Mouse (Mus musculus) embryonic facial prominence, embryonic 14.5 days (tissue): ENCODE results near the gene Gm20388. TPM values are rescaled to one million over a fixed set of nuclear protein-coding genes. Genes with fewer than 3 reads are reported as not detected.

Experiments
- ATAC-seq: fragments of 200-750 bp; cut with Nextera tagmentation; 2 replicates; pipeline ENCODE4 v1.8.0; 2017; ENCODE audit warnings: low read depth, moderate number of reproducible peaks, moderate TSS enrichment
- DNase-seq: peaks from one replicate; pipeline ENCODE4 v3.0.0-alpha.2; 2015; ENCODE audit warnings: low spot score
- H3K27ac ChIP-seq: fragments of 300-500 bp; sonication (generic); replicated peaks from 2 replicates; pipeline ENCODE4 v1.5.1; 2014; ENCODE audit warnings: low read depth, mild to moderate bottlenecking, low read length, moderate library complexity
- H3K27me3 ChIP-seq: fragments of 300-500 bp; sonication (generic); replicated peaks from 2 replicates; pipeline ENCODE4 v1.6.1; 2014; ENCODE audit warnings: low read length; ENCODE audit not compliant: control insufficient read depth, insufficient read depth
- H3K36me3 ChIP-seq: fragments of 300-500 bp; sonication (generic); 2 replicates; pipeline ENCODE4 v1.6.1; 2014; ENCODE audit warnings: low read length, mixed read lengths; ENCODE audit not compliant: control insufficient read depth, insufficient read depth
- H3K4me1 ChIP-seq: fragments of 300-500 bp; sonication (generic); 2 replicates; pipeline ENCODE4 v1.6.1; 2014; ENCODE audit warnings: antibody characterized with exemption, low read length; ENCODE audit not compliant: control insufficient read depth, insufficient read depth
- H3K4me2 ChIP-seq: fragments of 300-500 bp; sonication (generic); 2 replicates; pipeline ENCODE4 v1.6.1; 2014; ENCODE audit warnings: low read depth, mild to moderate bottlenecking, low read length, moderate library complexity, mixed read lengths
- H3K4me3 ChIP-seq: fragments of 300-500 bp; sonication (generic); 2 replicates; pipeline ENCODE4 v1.5.1; 2014; ENCODE audit warnings: low read depth, mild to moderate bottlenecking, low read length
- H3K9ac ChIP-seq: fragments of 300-500 bp; sonication (generic); 2 replicates; pipeline ENCODE4 v1.6.1; 2014; ENCODE audit warnings: low read depth, mild to moderate bottlenecking, low read length, moderate library complexity, mixed read lengths
- H3K9me3 ChIP-seq: fragments of 300-500 bp; sonication (generic); 2 replicates; pipeline ENCODE4 v1.6.1; 2016; ENCODE audit warnings: low read length; ENCODE audit not compliant: control insufficient read depth
- WGBS: fragments of 180-500 bp; shearing (Covaris S2); extraction: QIAGEN DNeasy Blood & Tissue Kit; methylation state at CpG from one replicate; pipeline ENCODE4 v1.1.7; 2014; 5-methylcytosine and 5-hydroxymethylcytosine counted together
- polyA plus RNA-seq: library from polyadenylated mRNA; unstranded; fragments of >200 nt; fragmentation: Nextera tagmentation; extraction: Ambion mirVana; gene quantifications from 2 replicates; pipeline ENCODE4 v1.2.1, GENCODE M21; 2014

Gene Gm20388
- polyA plus RNA-seq, 1 experiment from 2014 or later, result not detected

GRCm38 (mm10) chr8:121992911-121993310, 2082.3 kb downstream of the Gm20388 start:
- DNase-seq (no peak), ATAC-seq (no peak)
- Histone ChIP-seq H3K4me1 (no peaks in the 10 kb centered on the region), H3K9ac (no peak overlapping the region), H3K27me3 (no peaks in the 10 kb centered on the region), H3K4me3 (no peak overlapping the region), H3K27ac (no peak overlapping the region), H3K36me3 (peaks cover 82% of the 10 kb centered on the region), H3K4me2 (no peak overlapping the region), H3K9me3 (no peaks in the 10 kb centered on the region)
- 82% methylated on average over 4 of the region's 4 CpGs for WGBS

- DNase-seq (no peak), ATAC-seq (no peak)
- Histone ChIP-seq H3K4me2 (no peak overlapping the region), H3K27ac (no peak overlapping the region), H3K36me3 (peaks cover 83% of the 10 kb centered on the region), H3K4me3 (no peak overlapping the region), H3K9me3 (no peaks in the 10 kb centered on the region), H3K4me1 (no peaks in the 10 kb centered on the region), H3K27me3 (no peaks in the 10 kb centered on the region), H3K9ac (no peak overlapping the region)
- WGBS, result 65% methylated on average over 4 of the region's 4 CpGs
Measured at GRCm38 (mm10) chr8:121995112-121995511, 2084.5 kb downstream of the Gm20388 start.

GRCm38 (mm10) chr8:121995895-121996294, 2085.3 kb downstream of the Gm20388 start:
- Histone ChIP-seq H3K4me3 (no peak overlapping the region), H3K4me2 (no peak overlapping the region), H3K4me1 (no peaks in the 10 kb centered on the region), H3K27me3 (no peaks in the 10 kb centered on the region), H3K9ac (no peak overlapping the region), H3K36me3 (peaks cover 85% of the 10 kb centered on the region), H3K9me3 (no peaks in the 10 kb centered on the region), H3K27ac (no peak overlapping the region)
- WGBS, result 82% methylated on average over 3 of the region's 3 CpGs
- ATAC-seq (no peak), DNase-seq (no peak)

- 96% methylated on average over 4 of the region's 4 CpGs for WGBS
- Histone ChIP-seq H3K27me3 (no peaks in the 10 kb centered on the region), H3K36me3 (peaks cover 86% of the 10 kb centered on the region), H3K4me2 (no peak overlapping the region), H3K9me3 (no peaks in the 10 kb centered on the region), H3K9ac (no peak overlapping the region), H3K27ac (no peak overlapping the region), H3K4me3 (no peak overlapping the region), H3K4me1 (no peaks in the 10 kb centered on the region)
- DNase-seq, result no peak
- no peak for ATAC-seq
Measured at GRCm38 (mm10) chr8:121998631-121999030, 2088.0 kb downstream of the Gm20388 start.

- 90% methylated on average over 5 of the region's 5 CpGs for WGBS
- H3K27me3 ChIP-seq, result no peaks in the 10 kb centered on the region
- no peaks in the 10 kb centered on the region for H3K9me3 ChIP-seq
- H3K4me3 ChIP-seq, result no peak overlapping the region
- no peak for DNase-seq
- ATAC-seq, result no peak
- no peaks in the 10 kb centered on the region for H3K4me1 ChIP-seq
- peaks cover 87% of the 10 kb centered on the region for H3K36me3 ChIP-seq
- H3K9ac ChIP-seq, result no peak overlapping the region
- H3K27ac ChIP-seq, result no peak overlapping the region
- no peak overlapping the region for H3K4me2 ChIP-seq
Measured at GRCm38 (mm10) chr8:121999211-121999610, 2088.6 kb downstream of the Gm20388 start.

- no peak overlapping the region for H3K4me2 ChIP-seq
- no peak overlapping the region for H3K9ac ChIP-seq
- no peak overlapping the region for H3K4me3 ChIP-seq
- H3K4me1 ChIP-seq, result no peaks in the 10 kb centered on the region
- no peaks in the 10 kb centered on the region for H3K9me3 ChIP-seq
- DNase-seq, result no peak
- no peak overlapping the region for H3K27ac ChIP-seq
- no peaks in the 10 kb centered on the region for H3K27me3 ChIP-seq
- ATAC-seq, result no peak
- peaks cover 87% of the 10 kb centered on the region for H3K36me3 ChIP-seq
- 82% methylated on average over 15 of the region's 15 CpGs for WGBS
Measured at GRCm38 (mm10) chr8:122001339-122002115, 2090.9 kb downstream of the Gm20388 start.

- no peaks in the 10 kb centered on the region for H3K4me1 ChIP-seq
- no peaks in the 10 kb centered on the region for H3K27me3 ChIP-seq
- H3K9me3 ChIP-seq, result no peaks in the 10 kb centered on the region
- no peak overlapping the region for H3K4me2 ChIP-seq
- no peak overlapping the region for H3K27ac ChIP-seq
- DNase-seq (no peak), ATAC-seq (no peak)
- whole genome bisulfite sequencing, result 79% methylated on average over 8 of the region's 8 CpGs
- peaks cover 86% of the 10 kb centered on the region for H3K36me3 ChIP-seq
- H3K4me3 ChIP-seq, result no peak overlapping the region
- no peak overlapping the region for H3K9ac ChIP-seq
Measured at GRCm38 (mm10) chr8:122003646-122004045, 2093.0 kb downstream of the Gm20388 start.

GRCm38 (mm10) chr8:122004131-122004530, 2093.5 kb downstream of the Gm20388 start:
- WGBS, result 81% methylated on average over 5 of the region's 5 CpGs
- no peaks in the 10 kb centered on the region for H3K4me1 ChIP-seq
- H3K9ac ChIP-seq, result no peak overlapping the region
- no peak for ATAC-seq
- H3K4me3 ChIP-seq, result no peak overlapping the region
- no peak overlapping the region for H3K27ac ChIP-seq
- H3K9me3 ChIP-seq, result no peaks in the 10 kb centered on the region
- DNase-seq, result no peak
- H3K27me3 ChIP-seq, result no peaks in the 10 kb centered on the region
- peaks cover 86% of the 10 kb centered on the region for H3K36me3 ChIP-seq
- no peak overlapping the region for H3K4me2 ChIP-seq
